Mouse (Mus musculus): ENCODE data around the gene Inpp5b.

Gene Inpp5b

GRCm38 (mm10) chr4:124818832-124819231, 77.2 kb downstream of the Inpp5b start:
- no peak for DNase-seq

- no peak for DNase-seq
Observed at GRCm38 (mm10) chr4:124824967-124825366, 83.3 kb downstream of the Inpp5b start.

- no peak for DNase-seq
Observed at GRCm38 (mm10) chr4:124825371-124825965, 83.8 kb downstream of the Inpp5b start.

- no peak for DNase-seq
Observed at GRCm38 (mm10) chr4:124829671-124830070, 88.0 kb downstream of the Inpp5b start.

- DNase-seq: no peak
Observed at GRCm38 (mm10) chr4:124832796-124833195, 91.1 kb downstream of the Inpp5b start.

GRCm38 (mm10) chr4:124838035-124838700, 96.5 kb downstream of the Inpp5b start:
- no peak for DNase-seq

GRCm38 (mm10) chr4:124840998-124841397, 99.3 kb downstream of the Inpp5b start:
- no peak for DNase-seq

- no peak for DNase-seq
Observed at GRCm38 (mm10) chr4:124843493-124843892, 101.8 kb downstream of the Inpp5b start.

- peak; percentile 86 for DNase-seq
Observed at GRCm38 (mm10) chr4:124847573-124847972, 105.9 kb downstream of the Inpp5b start.

- peak; percentile 57 for DNase-seq
Observed at GRCm38 (mm10) chr4:124849631-124850260, 108.1 kb downstream of the Inpp5b start.

- peak; percentile 93 for DNase-seq
Observed at GRCm38 (mm10) chr4:124850261-124850913, 108.7 kb downstream of the Inpp5b start, which contains the start of gene Yrdc. Gene Yrdc (plus strand): TSS chr4:124850679.

All from cerebellum, adult 8-10 months (tissue).